Mouse (Mus musculus) liver (tissue): ENCODE measurements around the gene Urm1.

ENCODE experiments used
- DNase-seq: peaks from one replicate; pipeline ENCODE4 v3.0.0-alpha.2; 2020; ENCODE audit warnings: mixed read lengths

Gene Urm1

DNA sequence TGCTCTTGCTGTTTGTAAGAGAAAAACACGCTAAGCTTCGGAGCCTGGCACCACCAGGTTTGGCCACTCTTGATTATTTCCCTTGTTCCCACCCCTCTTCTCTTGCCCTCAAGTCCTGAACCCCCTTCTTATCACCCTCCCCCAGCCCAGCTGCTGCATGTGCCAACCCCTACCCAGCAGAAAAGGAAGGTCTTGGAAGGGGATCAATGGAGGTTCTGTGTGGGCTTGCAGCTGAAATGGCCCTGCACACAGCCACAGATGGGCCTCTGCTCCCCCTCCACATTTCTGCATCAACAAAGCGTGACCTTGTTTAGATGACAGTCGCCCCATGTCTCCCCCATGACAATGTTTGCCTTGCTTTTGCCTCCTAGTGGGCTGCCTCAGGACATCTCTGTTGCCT, 11.2 kb downstream of the Urm1 start:
- no peak for DNase-seq

GRCm38 (mm10) chr2:29833796-29834195, 13.9 kb downstream of the Urm1 start:
- DNase-seq = no peak

DNA sequence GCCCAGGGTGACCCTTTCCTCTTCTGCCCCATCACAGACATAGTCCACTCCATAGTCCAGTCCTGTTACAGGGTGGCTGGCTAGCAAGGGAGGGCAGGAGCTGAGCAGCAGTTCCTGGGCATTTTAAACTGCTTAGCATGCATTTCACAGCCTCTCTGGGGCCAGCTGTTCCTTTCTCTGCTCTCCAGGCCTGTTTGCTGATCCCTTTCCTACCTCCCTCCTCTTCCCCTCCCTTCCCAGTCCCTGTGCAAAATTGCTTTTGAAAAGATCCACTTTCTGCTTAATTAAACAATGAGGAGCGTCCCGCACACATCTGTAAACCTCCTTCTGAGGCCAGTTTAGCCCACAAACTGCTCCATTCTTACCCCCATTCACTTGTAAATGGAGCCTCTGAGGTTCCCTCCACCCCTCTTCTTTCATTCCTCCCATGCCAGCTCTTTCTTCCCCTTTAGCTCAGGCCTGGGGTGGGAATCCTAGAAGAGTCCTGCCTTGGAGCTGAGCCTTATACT, 15.6 kb downstream of the Urm1 start:
- no peak for DNase-seq

DNA sequence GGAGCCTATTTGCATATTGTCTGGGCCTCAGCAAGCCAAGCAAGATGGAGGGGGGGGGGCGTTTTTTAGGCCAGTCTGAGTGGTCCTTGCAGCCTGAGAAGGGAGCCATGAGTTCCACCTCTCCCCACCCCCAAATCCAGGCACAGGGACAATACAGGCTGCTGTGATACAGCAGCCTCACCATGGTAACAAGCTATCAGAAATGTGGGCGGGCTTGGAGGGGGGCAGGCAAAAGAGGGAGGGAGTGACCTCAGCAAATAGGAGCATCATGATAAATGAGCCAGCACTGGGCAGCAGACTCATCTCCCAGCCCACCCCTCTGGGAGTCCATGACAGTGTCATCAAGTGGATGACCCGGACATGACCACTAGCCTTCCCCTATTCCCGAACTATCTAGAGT, 19.6 kb downstream of the Urm1 start:
- no peak for DNase-seq

GRCm38 (mm10) chr2:29843231-29844105, 23.6 kb downstream of the Urm1 start:
- DNase-seq = no peak

- DNase-seq = no peak
These were observed 24.2 kb downstream of the Urm1 start for GRCm38 (mm10) chr2:29844115-29844514.

DNA sequence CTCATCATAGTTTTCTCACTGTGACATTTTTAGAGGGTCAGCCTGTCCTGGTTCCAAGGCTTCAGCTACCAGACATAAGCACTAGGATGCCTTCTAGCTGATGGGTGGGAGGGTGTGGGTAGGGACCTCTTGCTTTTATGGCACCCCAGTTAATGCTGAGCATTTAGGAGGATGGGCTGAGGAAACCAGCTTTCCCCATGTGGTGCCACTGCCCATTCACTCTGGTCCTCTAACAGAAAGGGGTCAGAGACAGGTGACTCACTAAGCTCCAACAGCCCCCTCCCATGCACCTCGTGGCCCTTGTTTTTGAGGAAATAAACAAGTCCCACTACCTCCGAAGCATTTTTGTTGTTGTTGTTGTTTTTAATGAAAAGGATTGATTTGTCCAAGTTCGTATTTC, 24.8 kb downstream of the Urm1 start:
- DNase-seq = no peak

DNA sequence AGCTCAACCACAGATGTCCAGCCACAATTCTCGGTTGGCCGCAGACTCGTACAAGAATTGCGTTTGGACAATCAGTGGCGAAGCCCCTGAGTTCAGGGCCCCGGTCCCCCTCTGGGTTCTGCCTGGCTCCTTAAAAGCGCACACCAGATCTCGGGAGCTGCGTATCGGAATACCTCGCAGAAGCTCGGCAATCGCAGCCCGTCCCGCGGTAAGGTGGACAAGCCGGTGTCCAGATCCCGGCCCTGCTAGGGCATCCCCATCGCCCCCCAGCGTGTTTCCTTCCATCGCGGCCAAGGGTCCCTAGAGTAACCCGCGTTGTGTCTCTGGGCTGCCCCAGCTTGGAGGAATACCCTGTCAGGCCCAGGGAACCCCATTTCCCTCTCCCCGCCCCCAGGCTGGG, 25.8 kb downstream of the Urm1 start:
- no peak for DNase-seq

- DNase-seq = no peak
These were observed 26.4 kb downstream of the Urm1 start for GRCm38 (mm10) chr2:29846061-29846853.

GRCm38 (mm10) chr2:29846911-29847310, 27.0 kb downstream of the Urm1 start:
- no peak for DNase-seq

DNA sequence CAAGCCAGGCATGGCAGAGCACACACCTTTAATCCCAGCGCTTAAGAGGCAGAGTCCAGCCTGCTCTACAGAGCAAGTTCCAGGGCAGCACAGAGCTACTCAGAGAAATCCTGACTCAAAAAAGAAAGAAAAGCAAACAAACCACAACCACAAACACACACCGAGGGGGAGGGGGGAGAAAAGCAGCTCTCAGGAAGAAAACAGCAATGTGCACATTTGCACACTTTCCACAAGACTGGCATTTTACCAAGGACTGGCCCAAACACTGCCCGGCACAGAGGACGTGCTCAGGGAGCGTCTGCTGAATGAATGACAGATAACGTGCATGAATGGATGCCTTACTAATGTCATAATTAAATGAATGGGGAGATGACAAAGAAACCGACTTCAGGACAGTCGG, 29.2 kb downstream of the Urm1 start:
- no peak for DNase-seq

GRCm38 (mm10) chr2:29849841-29850480, 30.1 kb downstream of the Urm1 start:
- no peak for DNase-seq

- DNase-seq = no peak
These were observed 33.1 kb downstream of the Urm1 start for GRCm38 (mm10) chr2:29852957-29853485.

GRCm38 (mm10) chr2:29853736-29854135, 33.9 kb downstream of the Urm1 start:
- DNase-seq = no peak

- DNase-seq = no peak
These were observed 35.8 kb downstream of the Urm1 start for GRCm38 (mm10) chr2:29855585-29856210.

GRCm38 (mm10) chr2:29856451-29857260, 36.8 kb downstream of the Urm1 start:
- no peak for DNase-seq

DNA sequence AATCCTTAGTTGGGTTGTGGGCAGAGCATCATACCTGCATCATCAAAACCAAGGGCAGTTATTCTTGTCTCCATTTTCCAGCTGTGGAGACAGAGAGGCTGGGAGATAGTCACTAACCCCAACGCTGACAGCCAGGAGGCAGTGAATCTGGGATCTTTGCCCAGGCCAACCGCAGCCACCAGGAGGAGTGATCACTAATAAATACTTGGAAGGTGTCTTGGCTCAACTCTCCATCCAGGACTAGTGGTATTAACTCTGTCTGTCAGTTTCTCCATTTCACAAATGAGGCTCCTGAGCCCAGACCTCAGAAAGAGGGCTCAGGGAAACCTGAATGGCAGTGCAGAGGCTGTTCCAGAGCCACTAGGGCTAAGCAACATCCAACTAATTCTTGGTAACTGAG, 37.5 kb downstream of the Urm1 start:
- no peak for DNase-seq

DNA sequence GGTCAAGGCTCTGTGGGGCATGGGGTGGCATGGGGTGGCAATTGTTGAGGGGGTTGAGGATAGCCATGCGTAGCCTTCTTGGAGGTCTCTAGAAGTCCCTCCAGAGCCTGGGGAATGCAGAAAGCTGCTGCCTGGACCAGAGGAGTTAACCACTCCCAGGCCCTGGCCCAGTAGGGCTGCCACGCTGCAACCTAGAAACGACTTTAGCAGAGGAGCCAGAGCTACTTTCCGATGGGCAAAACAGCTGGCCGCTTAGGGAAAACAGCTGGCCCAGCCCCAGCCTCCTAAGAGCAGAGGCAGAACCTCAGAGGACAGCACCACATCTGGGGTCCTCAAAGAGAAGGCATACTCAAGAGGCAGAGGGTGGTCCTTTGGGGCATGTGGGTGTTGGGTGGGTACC, 38.1 kb downstream of the Urm1 start:
- no peak for DNase-seq

DNA sequence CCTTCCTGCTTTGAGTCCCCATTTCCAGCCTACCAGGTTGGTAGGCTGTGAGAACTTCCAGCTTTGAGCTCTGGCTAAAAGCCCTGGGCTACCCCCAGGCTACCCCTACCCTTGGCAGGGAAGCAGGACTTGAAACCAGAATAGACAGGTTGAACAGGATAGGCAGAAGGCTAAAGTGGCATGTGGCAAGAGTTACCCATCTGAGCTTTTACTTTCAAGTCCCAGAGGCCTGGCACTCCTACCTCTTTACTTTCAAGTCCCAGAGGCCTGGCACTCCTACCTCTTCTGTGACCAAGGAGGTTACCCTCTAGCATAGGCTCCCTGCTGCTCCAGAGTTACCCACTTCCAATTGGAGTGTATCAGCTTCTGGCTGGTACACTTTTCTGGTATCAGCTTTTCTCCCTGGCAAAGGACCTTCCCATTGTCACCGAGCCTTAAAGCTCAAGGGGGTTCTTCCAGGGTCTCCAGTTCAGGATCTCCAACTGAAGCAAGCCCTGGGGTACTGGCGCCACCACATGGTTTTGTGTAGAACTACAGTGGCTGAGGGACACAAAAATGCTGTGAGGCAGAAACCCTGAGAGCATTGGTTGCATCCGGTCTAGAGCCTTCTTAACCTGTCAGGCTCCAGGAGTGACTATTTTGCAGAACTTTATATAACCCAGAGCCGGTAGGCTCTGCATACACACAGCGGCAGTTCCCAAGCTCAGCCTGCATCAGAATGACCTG, 39.0 kb downstream of the Urm1 start:
- peak; percentile 36 for DNase-seq

DNA sequence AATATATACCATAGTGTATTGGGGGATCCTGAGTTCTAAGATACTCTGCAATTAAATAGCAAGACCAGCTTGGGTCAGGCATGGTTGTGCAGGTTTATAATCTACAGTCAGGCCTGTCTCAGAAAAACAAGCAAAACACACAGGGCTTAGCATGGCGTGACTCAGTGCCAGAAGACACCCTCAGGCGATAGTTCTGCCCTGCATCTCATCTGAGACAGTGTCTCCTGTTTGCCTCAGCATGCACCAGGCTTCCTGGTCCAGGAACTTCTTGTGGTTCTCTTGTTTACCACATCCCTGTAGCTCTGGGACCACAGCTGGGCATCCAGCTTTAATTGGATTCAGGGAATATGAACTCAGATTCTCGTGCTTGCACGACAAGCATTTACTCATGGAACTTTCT, 45.2 kb downstream of the Urm1 start:
- DNase-seq = no peak
